Mouse (Mus musculus) embryo, embryonic 11.5 days (tissue): Measurements from ENCODE around the gene Ccdc33.

ENCODE experiments used
- DNase-seq: peaks from one replicate; pipeline ENCODE4 v3.0.0-alpha.2; 2012; ENCODE audit warnings: low read depth, low spot score

Gene Ccdc33

GRCm38 (mm10) chr9:58118671-58119070 lies at the start of gene Ccdc33:
Gene Ccdc33, minus strand, starts transcription at chr9:58118823.
- no peak for DNase-seq

DNA sequence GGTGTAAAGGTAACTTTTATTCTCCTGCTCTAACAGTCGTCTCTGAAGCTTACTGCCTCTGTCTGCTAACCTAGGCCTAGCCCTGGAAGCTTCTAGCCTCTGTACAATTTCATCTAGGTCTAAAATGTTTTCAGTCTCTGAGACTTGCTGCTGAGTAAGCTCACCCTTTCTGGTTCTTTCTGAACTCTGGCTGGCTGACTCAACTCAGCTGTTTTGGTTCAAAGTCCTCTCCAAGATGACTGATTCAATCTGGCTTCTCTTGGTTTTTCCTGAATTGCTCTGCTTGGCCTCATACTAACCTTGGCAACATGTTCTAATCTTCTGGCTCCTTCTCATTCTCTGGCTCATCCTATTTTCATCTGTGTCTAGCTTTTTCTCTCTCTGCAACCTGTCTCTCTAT lies 47.2 kb upstream of the Ccdc33 start:
- DNase-seq: no peak

GRCm38 (mm10) chr9:58163146-58163545 lies 44.5 kb upstream of the Ccdc33 start:
- DNase-seq: no peak

GRCm38 (mm10) chr9:58162173-58162572 lies 43.5 kb upstream of the Ccdc33 start:
- DNase-seq: no peak

DNA sequence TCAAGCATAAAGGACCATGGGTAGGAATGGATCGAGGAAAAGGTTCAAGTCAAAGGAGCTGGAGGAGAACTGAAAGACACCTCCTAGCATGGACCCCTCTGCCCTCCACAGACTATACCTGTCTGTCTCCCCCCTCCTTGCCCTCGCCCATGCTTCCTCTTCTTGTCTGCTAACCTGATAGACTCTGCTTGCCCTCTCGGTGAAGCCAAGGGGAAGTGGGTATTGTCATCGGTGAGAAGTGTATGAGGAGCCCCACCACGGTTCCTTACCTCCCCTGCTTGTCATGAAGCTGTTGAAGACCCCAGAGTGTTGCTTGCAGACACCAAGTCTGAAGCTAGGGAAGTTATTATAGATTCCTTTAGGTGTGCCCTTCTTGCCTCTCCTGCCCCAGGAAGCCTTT lies 41.7 kb upstream of the Ccdc33 start:
- no peak for DNase-seq

- DNase-seq: no peak
Observed at GRCm38 (mm10) chr9:58159855-58160254, 41.2 kb upstream of the Ccdc33 start.

GRCm38 (mm10) chr9:58158541-58159311 lies 40.1 kb upstream of the Ccdc33 start:
- DNase-seq: peak; percentile 59

DNA sequence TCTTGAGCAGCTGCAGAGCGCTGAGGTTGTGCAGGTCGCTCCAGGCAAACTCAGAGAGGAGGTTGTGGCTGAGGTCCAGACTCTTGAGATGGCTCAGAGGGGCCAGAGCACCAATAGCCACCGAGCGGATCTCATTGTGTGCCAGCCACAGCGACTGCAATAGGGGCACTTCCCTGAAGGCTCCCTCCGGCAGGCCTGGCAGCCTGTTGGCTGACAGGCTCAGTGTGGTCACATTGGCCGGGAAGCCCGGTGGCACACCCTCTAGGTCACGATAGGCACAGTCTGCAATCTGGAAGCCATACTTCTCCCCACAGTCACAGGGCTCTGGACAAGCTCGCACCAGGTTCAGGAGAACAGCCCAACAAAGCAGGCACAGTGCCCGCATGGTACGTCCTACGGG lies 39.2 kb upstream of the Ccdc33 start:
- no peak for DNase-seq

DNA sequence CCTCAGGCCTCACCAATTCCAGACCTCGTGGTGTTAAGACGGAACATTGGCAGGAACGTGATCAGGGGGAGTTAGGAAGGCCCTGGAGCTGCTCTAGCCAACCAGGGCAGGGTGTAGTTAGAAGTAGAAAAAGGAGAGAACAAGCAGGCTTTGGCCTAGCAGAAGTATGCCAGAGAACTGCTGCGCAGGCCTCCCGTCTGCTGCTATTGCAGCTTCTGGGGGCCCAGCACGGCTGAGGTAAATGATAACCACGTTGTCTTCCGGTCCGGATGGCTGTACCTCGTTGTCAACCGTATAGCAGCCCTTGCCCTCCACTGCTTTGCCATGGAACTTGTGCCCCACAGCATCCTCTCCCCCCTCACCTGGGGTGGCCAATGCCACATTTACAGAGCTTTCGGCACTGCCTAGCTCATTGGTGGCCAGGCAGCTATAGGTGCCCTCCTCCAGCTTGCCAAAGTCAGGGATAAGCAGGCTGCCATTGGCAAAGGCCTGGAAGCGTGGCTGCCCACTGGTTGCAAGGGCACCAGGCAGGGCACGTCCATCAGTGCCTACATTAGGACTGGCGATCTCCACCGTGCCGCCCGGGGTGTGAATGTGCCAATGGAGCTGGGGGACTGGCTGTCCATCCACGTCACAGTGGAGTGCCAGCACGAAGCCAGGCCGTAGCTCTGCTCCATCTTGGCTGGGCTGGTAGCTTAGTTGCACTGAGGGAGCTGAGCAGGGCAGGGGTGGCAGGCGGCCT lies 38.4 kb upstream of the Ccdc33 start:
- DNase-seq: no peak

DNA sequence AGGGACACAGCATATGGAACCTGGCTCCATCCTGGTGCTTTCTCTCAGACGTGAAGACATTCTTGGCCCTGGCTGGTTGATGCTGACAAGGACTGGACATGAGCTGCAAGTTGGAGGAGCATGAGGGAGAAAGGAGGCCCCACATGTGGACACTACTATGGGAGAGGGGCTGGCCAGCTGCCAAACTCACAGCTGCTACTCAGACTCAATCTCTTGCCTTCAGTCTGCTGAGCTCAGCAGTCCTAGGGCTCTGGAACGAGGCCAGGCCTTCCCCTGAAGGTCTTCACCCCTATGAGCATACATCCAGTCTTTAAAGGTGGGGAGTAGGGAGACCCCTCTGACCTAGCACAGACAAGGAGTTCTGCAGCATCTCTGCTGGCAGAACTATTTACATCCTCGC lies 36.7 kb upstream of the Ccdc33 start:
- no peak for DNase-seq

DNA sequence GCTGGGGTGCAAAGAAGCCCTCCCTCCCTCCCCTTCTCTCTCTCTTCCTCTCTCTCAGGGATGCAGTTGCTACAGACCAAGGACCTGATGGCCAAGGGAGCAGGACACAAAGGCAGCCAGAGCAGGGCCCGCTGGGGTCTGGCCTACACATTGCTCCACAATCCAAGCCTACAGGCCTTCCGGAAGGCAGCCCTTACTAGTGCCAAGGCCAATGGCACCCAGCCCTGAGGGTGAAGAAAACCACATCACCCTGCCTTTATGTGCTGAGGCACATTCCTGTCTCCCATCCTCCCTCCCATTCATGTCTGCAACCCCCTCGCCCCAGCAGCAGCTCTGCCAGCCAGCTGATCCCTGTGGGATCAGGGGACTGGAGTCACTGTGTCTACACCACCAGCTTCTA lies 34.5 kb upstream of the Ccdc33 start:
- DNase-seq: no peak

GRCm38 (mm10) chr9:58150733-58151361 lies 32.2 kb upstream of the Ccdc33 start:
- DNase-seq: no peak

DNA sequence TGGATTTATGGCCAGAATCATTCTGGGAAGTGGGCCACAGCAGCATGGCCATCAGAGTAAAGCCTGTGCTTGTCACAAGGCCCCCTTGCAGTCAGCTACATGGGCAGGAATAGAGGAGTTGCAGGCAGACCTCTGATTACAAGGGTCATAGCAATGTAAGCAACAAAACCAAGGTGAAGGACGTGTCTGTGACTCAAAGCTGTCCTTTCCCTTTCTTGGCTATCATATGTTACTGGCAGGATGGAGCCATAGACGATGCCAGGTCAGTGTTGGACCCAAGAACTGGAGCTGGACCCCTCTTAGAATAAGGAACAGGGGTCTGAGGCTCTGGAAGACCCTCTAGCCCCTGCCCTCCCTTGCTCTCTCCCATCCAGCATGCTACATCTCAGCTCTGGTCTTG lies 30.2 kb upstream of the Ccdc33 start:
- DNase-seq: no peak

- DNase-seq: no peak
Observed at GRCm38 (mm10) chr9:58145417-58145816, 26.8 kb upstream of the Ccdc33 start.

DNA sequence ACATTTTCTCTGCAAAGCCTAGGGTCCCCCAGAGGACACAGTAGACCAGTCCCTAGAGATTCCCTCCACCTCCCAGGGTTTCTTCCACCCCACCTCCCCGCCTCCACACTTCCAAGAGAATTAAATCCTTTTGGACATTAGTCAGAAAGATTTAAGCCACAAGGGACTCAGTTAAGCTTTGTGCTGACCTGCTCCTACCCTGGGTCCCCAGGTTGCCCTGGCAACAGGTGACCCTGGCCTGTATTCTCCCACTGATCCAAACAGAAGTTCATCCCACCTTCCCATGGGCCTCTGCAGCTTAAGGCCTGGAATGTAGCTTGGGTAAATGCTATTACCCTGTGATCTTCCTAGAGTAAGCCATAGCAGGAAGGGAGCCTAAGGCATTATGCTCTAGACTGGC lies 26.0 kb upstream of the Ccdc33 start:
- no peak for DNase-seq

DNA sequence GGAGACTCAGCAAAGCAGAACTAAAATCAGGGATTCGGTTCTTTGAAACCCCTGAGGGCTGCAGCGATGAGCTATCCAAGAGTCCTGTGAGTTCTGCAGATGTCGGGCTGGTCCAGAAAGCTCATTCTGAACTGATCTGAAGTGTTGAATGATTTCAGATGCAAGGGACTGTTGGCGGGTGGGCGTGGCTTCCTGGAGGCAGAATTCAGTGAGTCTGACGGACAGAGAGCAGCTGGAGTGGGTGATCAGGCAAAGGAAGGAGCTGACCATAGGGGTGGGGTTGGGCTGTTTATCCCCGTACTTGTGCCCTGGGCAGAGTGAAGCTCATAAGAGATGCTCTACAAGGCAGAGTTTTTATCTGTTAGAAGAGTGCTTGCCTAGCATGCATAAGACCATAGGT lies 24.8 kb upstream of the Ccdc33 start:
- no peak for DNase-seq

GRCm38 (mm10) chr9:58139947-58140346 lies 21.3 kb upstream of the Ccdc33 start:
- DNase-seq: no peak

- no peak for DNase-seq
Observed at GRCm38 (mm10) chr9:58135921-58136321, 17.3 kb upstream of the Ccdc33 start.

- no peak for DNase-seq
Observed at GRCm38 (mm10) chr9:58134906-58135305, 16.3 kb upstream of the Ccdc33 start.

GRCm38 (mm10) chr9:58133893-58134884 lies 15.6 kb upstream of the Ccdc33 start:
- DNase-seq: no peak

- DNase-seq: no peak
Observed at GRCm38 (mm10) chr9:58131735-58132134, 13.1 kb upstream of the Ccdc33 start.
